Comparison of ENCODE assay signal across 8 mouse cellular contexts in genomic region chr7:19359299-19359891, GRCm38 (mm10). TPM values are rescaled to one million over a fixed set of nuclear protein-coding genes. Genes with fewer than 3 reads are reported as not detected.
A peak's percentile ranks its signal among the peaks of the same experiment; 100 is the strongest.
DNase-seq lines count a peak whose midpoint lies in the region; ATAC-seq and TF ChIP-seq lines count a peak whose summit lies in the region.

Gene Cd3eap (minus strand): TSS chr7:19359483.
Gene Ppp1r13l (plus strand): TSS chr7:19359749.

- peak within 1 kb of the TSS; percentile 31 for H3K27ac ChIP-seq in bone marrow, adult 2 months (ENCODE audit: control insufficient read depth, insufficient read depth, low read depth, low read length, poor library complexity)
- H3K27ac ChIP-seq in embryonic facial prominence, embryonic 14.5 days (replicated peaks; ENCODE audit: low read depth, low read length) = peak within 1 kb of the TSS; percentile 75
- peak within 1 kb of the TSS; percentile 52; the same call in 1 of the 2 replicates for H3K27ac ChIP-seq in limb, embryonic 13.5 days
- peak within 1 kb of the TSS; percentile 67 for H3K27ac ChIP-seq in midbrain, embryonic 15.5 days

- peak within 1 kb of the TSS; percentile 76 for H3K4me3 ChIP-seq in bone marrow, adult 2 months (replicated peaks; ENCODE audit: control insufficient read depth, low read depth, low read length)
- peak within 1 kb of the TSS; percentile 72 for H3K4me3 ChIP-seq in embryonic facial prominence, embryonic 14.5 days (ENCODE audit: low read depth, low read length)
- H3K4me3 ChIP-seq in limb, embryonic 13.5 days = peak within 1 kb of the TSS; percentile 71
- H3K4me3 ChIP-seq in midbrain, embryonic 15.5 days = peak within 1 kb of the TSS; percentile 74

- H3K36me3 ChIP-seq in embryonic facial prominence, embryonic 14.5 days (ENCODE audit: control insufficient read depth, insufficient read depth, low read length) = peaks cover 23% of the 10 kb centered on the region
- peaks cover 34% of the 10 kb centered on the region for H3K36me3 ChIP-seq in limb, embryonic 13.5 days
- peaks cover 9% of the 10 kb centered on the region; the same call in 1 of the 2 replicates for H3K36me3 ChIP-seq in midbrain, embryonic 15.5 days (replicated peaks)

- under 1% methylated on average over 31 of the region's 31 CpGs for WGBS in bone marrow, adult 2 months
- under 1% methylated on average over 29 of the region's 31 CpGs for WGBS in embryonic facial prominence, embryonic 14.5 days
- under 1% methylated on average over 31 of the region's 31 CpGs for WGBS in limb, embryonic 13.5 days
- under 1% methylated on average over 31 of the region's 31 CpGs for WGBS in midbrain, embryonic 15.5 days

- H3K27me3 ChIP-seq in embryonic facial prominence, embryonic 14.5 days (replicated peaks; ENCODE audit: control insufficient read depth, insufficient read depth, low read length) = no peaks in the 10 kb centered on the region
- peaks cover 10% of the 10 kb centered on the region for H3K27me3 ChIP-seq in limb, embryonic 13.5 days
- peaks cover 5% of the 10 kb centered on the region; the same call in 1 of the 2 replicates for H3K27me3 ChIP-seq in midbrain, embryonic 15.5 days (replicated peaks)

- H3K9me3 ChIP-seq in embryonic facial prominence, embryonic 14.5 days (ENCODE audit: control insufficient read depth, low read length) = no peaks in the 10 kb centered on the region
- H3K9me3 ChIP-seq in limb, embryonic 13.5 days = no peaks in the 10 kb centered on the region
- no peaks in the 10 kb centered on the region for H3K9me3 ChIP-seq in midbrain, embryonic 15.5 days

- TF ChIP-seq POLR2A in bone marrow, adult 2 months (IDR thresholded peaks at IDR 0.05; ENCODE audit: borderline replicate concordance, control insufficient read depth, low read depth, low read length) = peak; percentile 64; the same call in 1 of the 2 replicates

- H3K9ac ChIP-seq in embryonic facial prominence, embryonic 14.5 days (ENCODE audit: low read depth, low read length) = peak within 1 kb of the TSS; percentile 75
- peak within 1 kb of the TSS; percentile 74 for H3K9ac ChIP-seq in limb, embryonic 13.5 days
- peak within 1 kb of the TSS; percentile 60 for H3K9ac ChIP-seq in midbrain, embryonic 15.5 days

- H3K4me2 ChIP-seq in embryonic facial prominence, embryonic 14.5 days (ENCODE audit: low read depth, low read length) = peak within 1 kb of the TSS; percentile 91
- H3K4me2 ChIP-seq in limb, embryonic 13.5 days (replicated peaks) = peak within 1 kb of the TSS; percentile 97
- peak within 1 kb of the TSS; percentile 96 for H3K4me2 ChIP-seq in midbrain, embryonic 15.5 days

- peak; percentile 91 for DNase-seq in B cell, adult 2 months
- DNase-seq in embryonic facial prominence, embryonic 14.5 days (ENCODE audit: low spot score) = peak; percentile 94
- DNase-seq in heart, adult 9 months (ENCODE audit: low spot score in 2 of 2) = peak; percentile 82 to 91
- peak; percentile 91 for DNase-seq in kidney, adult 9 months
- peak; percentile 78 to 87 for DNase-seq in spleen, postnatal 10 days (ENCODE audit: low spot score in 2 of 2)

- ATAC-seq in embryonic facial prominence, embryonic 14.5 days (ENCODE audit: low read depth) = peak; percentile 75
- ATAC-seq in limb, embryonic 13.5 days (ENCODE audit: low FRiP score, low read depth) = peak; percentile 75
- ATAC-seq in midbrain, embryonic 15.5 days (replicated peaks) = peak; percentile 87

- peaks cover 2% of the 10 kb centered on the region; the same call in 1 of the 2 replicates for H3K4me1 ChIP-seq in bone marrow, adult 2 months (ENCODE audit: control insufficient read depth, insufficient read depth, low read length)
- peaks cover 8% of the 10 kb centered on the region; the same call in 1 of the 2 replicates for H3K4me1 ChIP-seq in embryonic facial prominence, embryonic 14.5 days (ENCODE audit: control insufficient read depth, insufficient read depth, low read length)
- peaks cover 35% of the 10 kb centered on the region for H3K4me1 ChIP-seq in limb, embryonic 13.5 days
- H3K4me1 ChIP-seq in midbrain, embryonic 15.5 days = peaks cover 34% of the 10 kb centered on the region

- no peak for TF ChIP-seq CTCF in bone marrow, adult 2 months (IDR thresholded peaks at IDR 0.05; ENCODE audit: control insufficient read depth, insufficient read depth, low read length)

RNA-seq across cellular contexts. Expression of gene Cd3eap, which starts in this region (rescaled TPM):
- 11.7 and 13.7 TPM in 2 replicates for polyA plus RNA-seq in bone marrow, adult 2 months (2011; ENCODE audit: insufficient read depth, insufficient read length, low replicate concordance, missing spikeins)
- 18.8 and 21.6 TPM in 2 replicates for polyA plus RNA-seq in embryonic facial prominence, embryonic 14.5 days (2014; fragmentation: Nextera tagmentation; extraction: Ambion mirVana)
- 29.9 and 31.8 TPM in 2 replicates for polyA plus RNA-seq in limb, embryonic 13.5 days (2015; fragmentation: Nextera tagmentation; extraction: Ambion mirVana)
- 22.0 and 25.1 TPM in 2 replicates for polyA plus RNA-seq in midbrain, embryonic 15.5 days (2015; fragmentation: Nextera tagmentation; extraction: Ambion mirVana)

RNA-seq across cellular contexts. Expression of gene Ppp1r13l, which starts in this region (rescaled TPM):
- polyA plus RNA-seq in bone marrow, adult 2 months (2011; ENCODE audit: insufficient read depth, insufficient read length, low replicate concordance, missing spikeins) = 1.7 and 4.0 TPM in 2 replicates
- 11.2 and 11.6 TPM in 2 replicates for polyA plus RNA-seq in embryonic facial prominence, embryonic 14.5 days (2014; fragmentation: Nextera tagmentation; extraction: Ambion mirVana)
- polyA plus RNA-seq in limb, embryonic 13.5 days (2015; fragmentation: Nextera tagmentation; extraction: Ambion mirVana) = 9.0 and 9.6 TPM in 2 replicates
- 2.1 and 2.5 TPM in 2 replicates for polyA plus RNA-seq in midbrain, embryonic 15.5 days (2015; fragmentation: Nextera tagmentation; extraction: Ambion mirVana)

Comparison
In these comparisons a context has a peak if more than half of its experiments do, and no peak if none do; other contexts are left out.
1. Peak in every context shown above with its lines: DNase-seq, ATAC-seq, H3K4me3 ChIP-seq and H3K27ac ChIP-seq.